Mouse (Mus musculus) heart, adult 2 months (tissue): ENCODE measurements at regions not wholly inside any gene's neighbourhood (a gene's known extent, or its start where the extent isn't known, plus 50 kb on each side); places are given as distances from the start of the nearest gene placed in this dataset.

Source experiments
- DNase-seq, 2 experiments: peaks; one replicate each; pipeline ENCODE4 v3.0.0; 2021
- H3K27ac ChIP-seq: fragments of 200-600 bp; 2 replicates; pipeline ENCODE4 v1.8.1; 2022
- H3K27me3 ChIP-seq: fragments of 200-500 bp; 2 replicates; pipeline ENCODE4 v1.6.1; 2012; ENCODE audit warnings: mild to moderate bottlenecking, low read length, inconsistent platforms, mixed read lengths; ENCODE audit not compliant: control insufficient read depth, insufficient read depth
- H3K36me3 ChIP-seq: fragments of 200-500 bp; 2 replicates; pipeline ENCODE4 v1.6.1; 2012; ENCODE audit warnings: low read length, inconsistent platforms; ENCODE audit not compliant: control insufficient read depth, insufficient read depth
- H3K4me1 ChIP-seq: fragments of 200-500 bp; 2 replicates; pipeline ENCODE4 v1.6.1; 2011; ENCODE audit warnings: low read length; ENCODE audit not compliant: control insufficient read depth, insufficient read depth
- H3K4me3 ChIP-seq: fragments of 200-600 bp; 2 replicates; pipeline ENCODE4 v1.8.1; 2022
- H3K79me2 ChIP-seq: fragments of 200-500 bp; replicated peaks from 2 replicates; pipeline ENCODE4 v1.6.1; 2012; ENCODE audit warnings: mild to moderate bottlenecking, inconsistent platforms, low read length, moderate library complexity, mixed read lengths; ENCODE audit not compliant: control insufficient read depth, insufficient read depth
- H3K9ac ChIP-seq: fragments of 200-500 bp; 2 replicates; pipeline ENCODE4 v1.6.1; 2012; ENCODE audit warnings: low read depth, mild to moderate bottlenecking, control low read depth, inconsistent platforms, low read length, mixed read lengths
- CTCF ChIP-seq: fragments of 200-600 bp; IDR thresholded peaks from 2 replicates; pipeline ENCODE4 v1.8.1; 2022; ENCODE audit warnings: antibody characterized with exemption, mild to moderate bottlenecking, moderate library complexity
- EP300 ChIP-seq: fragments of 200-500 bp; IDR thresholded peaks from 2 replicates; pipeline ENCODE4 v1.6.1; 2011; ENCODE audit warnings: low read depth, low read length, control low read depth; ENCODE audit not compliant: insufficient read depth
- POLR2A ChIP-seq: fragments of 200-500 bp; IDR thresholded peaks from 2 replicates; pipeline ENCODE4 v1.6.1; 2011; ENCODE audit warnings: mild to moderate bottlenecking, low read depth, low read length, control low read depth; ENCODE audit not compliant: insufficient read depth
- WGBS: fragments of 180-500 bp; shearing (Covaris S2); methylation state at CpG from one replicate; pipeline ENCODE4 v1.1.7; 2018; 5-methylcytosine and 5-hydroxymethylcytosine counted together
- intact Hi-C: fragments of 180-260 bp; cut with DNase I; formaldehyde crosslinking; loops from one replicate; pipeline ENCODE4 v1.15.1; 2025

GRCm38 (mm10) chr10:83963232-83963760, 240.6 kb downstream of the 1500009L16Rik start:
- intact Hi-C loops: no loop called here
- 86% methylated on average over 12 of the region's 12 CpGs for WGBS
- no peak overlapping the region for H3K9ac ChIP-seq
- H3K79me2 ChIP-seq: no peaks in the 10 kb centered on the region
- no peaks in the 10 kb centered on the region for H3K27me3 ChIP-seq
- DNase-seq: no peak
- no peaks in the 10 kb centered on the region for H3K4me1 ChIP-seq
- no peaks in the 10 kb centered on the region for H3K36me3 ChIP-seq
- H3K4me3 ChIP-seq: no peak overlapping the region
- no peak overlapping the region for H3K27ac ChIP-seq
- TF ChIP-seq CTCF (no peak), POLR2A (no peak)

- no peaks in the 10 kb centered on the region for H3K4me1 ChIP-seq
- H3K36me3 ChIP-seq: no peaks in the 10 kb centered on the region
- no peak for DNase-seq
- no peaks in the 10 kb centered on the region for H3K27me3 ChIP-seq
- H3K9ac ChIP-seq: no peak overlapping the region
- no peak overlapping the region for H3K4me3 ChIP-seq
- intact Hi-C loops: no loop called here
- H3K79me2 ChIP-seq: no peaks in the 10 kb centered on the region
- TF ChIP-seq CTCF (no peak), POLR2A (no peak), EP300 (no peak)
- H3K27ac ChIP-seq: no peak overlapping the region
- 84% methylated on average over 12 of the region's 12 CpGs for WGBS
Observed at GRCm38 (mm10) chr10:83963779-83964643, 241.3 kb downstream of the 1500009L16Rik start.

GRCm38 (mm10) chr10:83964838-83965237, 242.2 kb downstream of the 1500009L16Rik start:
- Histone ChIP-seq H3K27me3 (no peaks in the 10 kb centered on the region), H3K36me3 (no peaks in the 10 kb centered on the region), H3K9ac (no peak overlapping the region), H3K4me3 (no peak overlapping the region), H3K27ac (no peak overlapping the region), H3K79me2 (no peaks in the 10 kb centered on the region), H3K4me1 (no peaks in the 10 kb centered on the region)
- WGBS: 93% methylated on average over 5 of the region's 5 CpGs
- intact Hi-C loops: no loop called here
- DNase-seq: no peak
- no peak for TF ChIP-seq POLR2A
- TF ChIP-seq CTCF: no peak
- no peak for TF ChIP-seq EP300

GRCm38 (mm10) chr10:83970501-83970900, 247.8 kb downstream of the 1500009L16Rik start:
- TF ChIP-seq CTCF (peak; percentile 29; the same call in 1 of the 2 replicates), POLR2A (no peak)
- no peaks in the 10 kb centered on the region for H3K79me2 ChIP-seq
- intact Hi-C loops: no loop called here
- DNase-seq: peak in 1 of 2 experiments; percentile 41
- H3K9ac ChIP-seq: no peak overlapping the region
- H3K27ac ChIP-seq: no peak overlapping the region
- H3K36me3 ChIP-seq: no peaks in the 10 kb centered on the region
- WGBS: 50% methylated on average over 3 of the region's 3 CpGs
- no peak overlapping the region for H3K4me3 ChIP-seq
- H3K27me3 ChIP-seq: no peaks in the 10 kb centered on the region
- peaks cover 2% of the 10 kb centered on the region for H3K4me1 ChIP-seq

- H3K27me3 ChIP-seq: no peaks in the 10 kb centered on the region
- no peak overlapping the region for H3K9ac ChIP-seq
- H3K27ac ChIP-seq: no peak overlapping the region; the same call in 1 of the 2 replicates
- intact Hi-C loops: no loop called here
- H3K4me3 ChIP-seq: no peak overlapping the region
- peak in 1 of 2 experiments; percentile 40 for DNase-seq
- 69% methylated on average over 6 of the region's 6 CpGs for WGBS
- H3K36me3 ChIP-seq: no peaks in the 10 kb centered on the region
- TF ChIP-seq EP300 (no peak), CTCF (no peak), POLR2A (no peak)
- H3K79me2 ChIP-seq: no peaks in the 10 kb centered on the region
- H3K4me1 ChIP-seq: peaks cover 2% of the 10 kb centered on the region
Observed at GRCm38 (mm10) chr10:83974548-83974947, 251.9 kb downstream of the 1500009L16Rik start.

GRCm38 (mm10) chr10:83976548-83976947, 253.9 kb downstream of the 1500009L16Rik start:
- intact Hi-C loops: no loop called here
- TF ChIP-seq EP300: no peak
- no peak for TF ChIP-seq POLR2A
- TF ChIP-seq CTCF: no peak
- Histone ChIP-seq H3K4me3 (no peak overlapping the region), H3K27ac (no peak overlapping the region), H3K79me2 (no peaks in the 10 kb centered on the region), H3K36me3 (no peaks in the 10 kb centered on the region), H3K9ac (no peak overlapping the region), H3K4me1 (no peaks in the 10 kb centered on the region), H3K27me3 (no peaks in the 10 kb centered on the region)
- WGBS: 78% methylated on average over 3 of the region's 3 CpGs
- no peak for DNase-seq
